Mouse (Mus musculus) forebrain, embryonic 16.5 days (tissue): ENCODE data around the gene Mthfd1l. TPM values are rescaled to one million over a fixed set of nuclear protein-coding genes. Genes with fewer than 3 reads are reported as not detected.

Experiments used
- ATAC-seq: fragments of 200-750 bp; cut with Nextera tagmentation; 2 replicates; pipeline ENCODE4 v1.8.0; 2017; ENCODE audit warnings: mild to moderate bottlenecking, moderate library complexity
- H3K27ac ChIP-seq: fragments of 300-500 bp; sonication (generic); 2 replicates; pipeline ENCODE4 v1.5.1; 2014; ENCODE audit warnings: low read length, control low read depth
- H3K27me3 ChIP-seq: fragments of 300-500 bp; sonication (generic); replicated peaks from 2 replicates; pipeline ENCODE4 v1.6.1; 2014; ENCODE audit warnings: low read length; ENCODE audit not compliant: control insufficient read depth, insufficient read depth
- H3K36me3 ChIP-seq: fragments of 300-500 bp; sonication (generic); 2 replicates; pipeline ENCODE4 v1.6.1; 2014; ENCODE audit not compliant: control insufficient read depth, insufficient read depth
- H3K4me1 ChIP-seq: fragments of 300-500 bp; sonication (generic); replicated peaks from 2 replicates; pipeline ENCODE4 v1.6.1; 2014; ENCODE audit warnings: low read length; ENCODE audit not compliant: control insufficient read depth, insufficient read depth
- H3K4me2 ChIP-seq: fragments of 300-500 bp; sonication (generic); 2 replicates; pipeline ENCODE4 v1.6.1; 2014; ENCODE audit warnings: mild to moderate bottlenecking, low read length, control low read depth
- H3K4me3 ChIP-seq: fragments of 300-500 bp; sonication (generic); replicated peaks from 2 replicates; pipeline ENCODE4 v1.5.1; 2014; ENCODE audit warnings: mild to moderate bottlenecking, low read length, control low read depth
- H3K9ac ChIP-seq: fragments of 300-500 bp; sonication (generic); replicated peaks from 2 replicates; pipeline ENCODE4 v1.6.1; 2014; ENCODE audit warnings: low read depth, low read length, control low read depth
- H3K9me3 ChIP-seq: fragments of 300-500 bp; sonication (generic); 2 replicates; pipeline ENCODE4 v1.6.1; 2016; ENCODE audit warnings: low read length; ENCODE audit not compliant: control insufficient read depth
- WGBS: fragments of 180-500 bp; shearing (Covaris S2); extraction: QIAGEN DNeasy Blood & Tissue Kit; methylation state at CpG from one replicate; pipeline ENCODE4 v1.1.7; 2014; 5-methylcytosine and 5-hydroxymethylcytosine counted together
- polyA plus RNA-seq: library from polyadenylated mRNA; unstranded; fragments of >200 nt; fragmentation: Nextera tagmentation; extraction: Ambion mirVana; gene quantifications from 2 replicates; pipeline ENCODE4 v1.2.1, GENCODE M21; 2015

Mthfd1l gene
- polyA plus RNA-seq, 1 experiment from 2014 or later: 4.6 TPM

GRCm38 (mm10) chr10:4085363-4086141, 112.6 kb downstream of the Mthfd1l start:
- 53% methylated on average over 7 of the region's 7 CpGs for WGBS
- ATAC-seq: no peak
- H3K4me3 ChIP-seq: no peak overlapping the region
- H3K4me1 ChIP-seq: peaks cover 3% of the 10 kb centered on the region
- H3K9me3 ChIP-seq: no peaks in the 10 kb centered on the region
- H3K27me3 ChIP-seq: no peaks in the 10 kb centered on the region
- H3K9ac ChIP-seq: no peak overlapping the region
- H3K36me3 ChIP-seq: no peaks in the 10 kb centered on the region
- H3K27ac ChIP-seq: no peak overlapping the region
- no peak overlapping the region for H3K4me2 ChIP-seq

GRCm38 (mm10) chr10:4087563-4087962, 114.6 kb downstream of the Mthfd1l start:
- H3K4me3 ChIP-seq: no peak overlapping the region
- H3K4me2 ChIP-seq: no peak overlapping the region
- no peaks in the 10 kb centered on the region for H3K27me3 ChIP-seq
- H3K9me3 ChIP-seq: no peaks in the 10 kb centered on the region
- no peak overlapping the region for H3K9ac ChIP-seq
- peak; percentile 70 for ATAC-seq
- H3K4me1 ChIP-seq: peaks cover 3% of the 10 kb centered on the region
- no peak overlapping the region for H3K27ac ChIP-seq
- 27% methylated on average over 3 of the region's 3 CpGs for WGBS
- no peaks in the 10 kb centered on the region for H3K36me3 ChIP-seq

GRCm38 (mm10) chr10:4088744-4089414, 116.0 kb downstream of the Mthfd1l start:
- H3K36me3 ChIP-seq: no peaks in the 10 kb centered on the region
- H3K9ac ChIP-seq: no peak overlapping the region
- WGBS: 82% methylated on average over 7 of the region's 7 CpGs
- no peaks in the 10 kb centered on the region for H3K9me3 ChIP-seq
- no peak overlapping the region for H3K27ac ChIP-seq
- no peak overlapping the region for H3K4me2 ChIP-seq
- no peak overlapping the region for H3K4me3 ChIP-seq
- H3K4me1 ChIP-seq: peaks cover 3% of the 10 kb centered on the region
- peak; percentile 54 for ATAC-seq
- no peaks in the 10 kb centered on the region for H3K27me3 ChIP-seq

GRCm38 (mm10) chr10:4089885-4090284, 117.0 kb downstream of the Mthfd1l start:
- H3K9me3 ChIP-seq: no peaks in the 10 kb centered on the region
- H3K4me1 ChIP-seq: peaks cover 3% of the 10 kb centered on the region
- no peak for ATAC-seq
- no peak overlapping the region for H3K9ac ChIP-seq
- no peaks in the 10 kb centered on the region for H3K36me3 ChIP-seq
- no peak overlapping the region for H3K4me3 ChIP-seq
- H3K27me3 ChIP-seq: no peaks in the 10 kb centered on the region
- H3K27ac ChIP-seq: no peak overlapping the region
- 87% methylated on average over 15 of the region's 15 CpGs for WGBS
- no peak overlapping the region for H3K4me2 ChIP-seq

- Histone ChIP-seq H3K36me3 (no peaks in the 10 kb centered on the region), H3K4me2 (no peak overlapping the region)
- WGBS: 97% methylated on average over 8 of the region's 8 CpGs
These were observed 120.1 kb downstream of the Mthfd1l start for GRCm38 (mm10) chr10:4092990-4093389.

GRCm38 (mm10) chr10:4094093-4094817, 121.3 kb downstream of the Mthfd1l start:
- no peak overlapping the region for H3K27ac ChIP-seq
- no peak overlapping the region for H3K4me3 ChIP-seq
- H3K27me3 ChIP-seq: no peaks in the 10 kb centered on the region
- H3K9me3 ChIP-seq: no peaks in the 10 kb centered on the region
- H3K4me2 ChIP-seq: no peak overlapping the region
- H3K4me1 ChIP-seq: no peaks in the 10 kb centered on the region
- 0 out of 2 replicates have a peak, but pooled peaks have one; percentile 36 for ATAC-seq
- no peaks in the 10 kb centered on the region for H3K36me3 ChIP-seq
- no peak overlapping the region for H3K9ac ChIP-seq
- WGBS: 77% methylated on average over 9 of the region's 9 CpGs

More at GRCm38 (mm10) chr10:4092990-4093389, 120.1 kb downstream of the Mthfd1l start:
- Histone ChIP-seq H3K27me3 (no peaks in the 10 kb centered on the region), H3K9me3 (no peaks in the 10 kb centered on the region), H3K9ac (no peak overlapping the region), H3K27ac (no peak overlapping the region), H3K4me3 (no peak overlapping the region), H3K4me1 (no peaks in the 10 kb centered on the region)
- no peak for ATAC-seq

- H3K9me3 ChIP-seq: no peaks in the 10 kb centered on the region
- no peak overlapping the region for H3K27ac ChIP-seq
- H3K27me3 ChIP-seq: no peaks in the 10 kb centered on the region
- WGBS: 91% methylated on average over 5 of the region's 5 CpGs
- no peak overlapping the region for H3K4me3 ChIP-seq
- no peak overlapping the region for H3K4me2 ChIP-seq
- H3K36me3 ChIP-seq: no peaks in the 10 kb centered on the region
- no peak for ATAC-seq
- no peaks in the 10 kb centered on the region for H3K4me1 ChIP-seq
- no peak overlapping the region for H3K9ac ChIP-seq
These were observed 123.2 kb downstream of the Mthfd1l start for GRCm38 (mm10) chr10:4096151-4096550.

GRCm38 (mm10) chr10:4100007-4100406, 127.1 kb downstream of the Mthfd1l start:
- Histone ChIP-seq H3K4me1 (no peaks in the 10 kb centered on the region), H3K27ac (no peak overlapping the region), H3K4me2 (no peak overlapping the region), H3K9me3 (no peaks in the 10 kb centered on the region), H3K9ac (no peak overlapping the region), H3K36me3 (no peaks in the 10 kb centered on the region), H3K27me3 (no peaks in the 10 kb centered on the region), H3K4me3 (no peak overlapping the region)
- 97% methylated on average over 6 of the region's 6 CpGs for WGBS
- no peak for ATAC-seq
